Mouse (Mus musculus) thymus, postnatal 4 days (tissue): ENCODE results near the gene Hist2h2bb.

Source experiments
- DNase-seq: peaks from one replicate; pipeline ENCODE4 v3.0.0; 2021

Gene Hist2h2bb

GRCm38 (mm10) chr3:96312341-96313098 is 43.0 kb downstream of the Hist2h2bb start:
- DNase-seq = no peak
